Mouse (Mus musculus): ENCODE measurements around the gene Eif4ebp2.
A peak's percentile ranks its signal among the peaks of the same experiment; 100 is the strongest.

GRCm38 (mm10) chr10:61383021-61383714, 69.3 kb downstream of the Eif4ebp2 start, which contains the start of gene Pald1:
- no peak for TF ChIP-seq CTCF (conservative IDR thresholded peaks at IDR 0.05; ENCODE audit: insufficient read depth, insufficient read length, low read depth, low read length)
- peak; percentile 19 for TF ChIP-seq POLR2A (IDR thresholded peaks at IDR 0.05; ENCODE audit: low read depth, low read length)

Data from kidney, adult 2 months (tissue).